Mouse (Mus musculus): ENCODE results near the gene Utp6. TPM values are rescaled to one million over a fixed set of nuclear protein-coding genes. Genes with fewer than 3 reads are reported as not detected.
"Not testable (repeated sequence)": the region's sequence is repeated elsewhere in the genome, so short reads cannot be mapped to it uniquely, and the experiment has no call there.

Utp6 gene
- total RNA-seq (2015): 29.3 and 29.5 TPM in 2 replicates
- 112 and 156 TPM in 2 replicates for total RNA-seq (2017)

GRCm38 (mm10) chr11:79962125-79962876 lies at the start of gene Utp6:
Gene Utp6, minus strand, starts transcription at chr11:79962390.
- ATAC-seq (replicated peaks; ENCODE audit: poor library complexity): peak; percentile 98

- no peak for ATAC-seq (replicated peaks; ENCODE audit: poor library complexity)
Measured at GRCm38 (mm10) chr11:79994271-79994988, 32.2 kb upstream of the Utp6 start.

- ATAC-seq (replicated peaks; ENCODE audit: poor library complexity): no peak
Measured at GRCm38 (mm10) chr11:79993356-79994270, 31.4 kb upstream of the Utp6 start.

- ATAC-seq (replicated peaks; ENCODE audit: poor library complexity): peak; percentile 90
Measured at GRCm38 (mm10) chr11:79992592-79993355, 30.6 kb upstream of the Utp6 start, which contains the start of gene Suz12. Gene Suz12, plus strand, starts transcription at chr11:79993106.

GRCm38 (mm10) chr11:79992035-79992591 lies 29.9 kb upstream of the Utp6 start:
- ATAC-seq (replicated peaks; ENCODE audit: poor library complexity): no peak

GRCm38 (mm10) chr11:79991600-79991999 lies 29.4 kb upstream of the Utp6 start:
- no peak for ATAC-seq (replicated peaks; ENCODE audit: poor library complexity)

GRCm38 (mm10) chr11:79990120-79990519 lies 27.9 kb upstream of the Utp6 start:
- ATAC-seq (replicated peaks; ENCODE audit: poor library complexity): no peak

GRCm38 (mm10) chr11:79987896-79988295 lies 25.7 kb upstream of the Utp6 start:
- no peak for ATAC-seq (replicated peaks; ENCODE audit: poor library complexity)

- no peak for ATAC-seq (replicated peaks; ENCODE audit: poor library complexity)
Measured at GRCm38 (mm10) chr11:79986886-79987285, 24.7 kb upstream of the Utp6 start.

- not testable (repeated sequence) for ATAC-seq (replicated peaks; ENCODE audit: poor library complexity)
Measured at GRCm38 (mm10) chr11:79977747-79978146, 15.6 kb upstream of the Utp6 start.

GRCm38 (mm10) chr11:79977061-79977460 lies 14.9 kb upstream of the Utp6 start:
- not testable (repeated sequence) for ATAC-seq (replicated peaks; ENCODE audit: poor library complexity)

GRCm38 (mm10) chr11:79976645-79977044 lies 14.5 kb upstream of the Utp6 start:
- ATAC-seq (replicated peaks; ENCODE audit: poor library complexity): not testable (repeated sequence)

GRCm38 (mm10) chr11:79976222-79976621 lies 14.0 kb upstream of the Utp6 start:
- no peak for ATAC-seq (replicated peaks; ENCODE audit: poor library complexity)

- no peak for ATAC-seq (replicated peaks; ENCODE audit: poor library complexity)
Measured at GRCm38 (mm10) chr11:79975377-79975776, 13.2 kb upstream of the Utp6 start.

GRCm38 (mm10) chr11:79973626-79974476 lies 11.7 kb upstream of the Utp6 start:
- ATAC-seq (replicated peaks; ENCODE audit: poor library complexity): peak; percentile 39

GRCm38 (mm10) chr11:79973133-79973532 lies 10.9 kb upstream of the Utp6 start:
- no peak for ATAC-seq (replicated peaks; ENCODE audit: poor library complexity)

GRCm38 (mm10) chr11:79967752-79968151 lies 5.6 kb upstream of the Utp6 start:
- no peak for ATAC-seq (replicated peaks; ENCODE audit: poor library complexity)

- no peak for ATAC-seq (replicated peaks; ENCODE audit: poor library complexity)
Measured at GRCm38 (mm10) chr11:79965896-79966295, 3.7 kb upstream of the Utp6 start.

Measured in megakaryocyte progenitor cell, adult 5-6 weeks (primary cell).